Mouse (Mus musculus) lung, embryonic 15.5 days (tissue): ENCODE results near the gene Aurka. TPM values are rescaled to one million over a fixed set of nuclear protein-coding genes. Genes with fewer than 3 reads are reported as not detected.

ENCODE experiments used
- ATAC-seq: fragments of 200-750 bp; cut with Nextera tagmentation; 2 replicates; pipeline ENCODE4 v1.8.0; 2017; ENCODE audit warnings: moderate number of reproducible peaks, borderline replicate concordance; ENCODE audit not compliant: low FRiP score, low TSS enrichment; ENCODE audit errors: extremely low read depth
- H3K27ac ChIP-seq: fragments of 300-500 bp; sonication (generic); 2 replicates; pipeline ENCODE4 v1.5.1; 2015; ENCODE audit warnings: moderate library complexity, mild to moderate bottlenecking, inconsistent platforms
- H3K27me3 ChIP-seq: fragments of 300-500 bp; sonication (generic); 2 replicates; pipeline ENCODE4 v1.6.1; 2015; ENCODE audit warnings: inconsistent platforms
- H3K36me3 ChIP-seq: fragments of 300-500 bp; sonication (generic); 2 replicates; pipeline ENCODE4 v1.6.1; 2015; ENCODE audit warnings: inconsistent platforms
- H3K4me1 ChIP-seq: fragments of 300-500 bp; sonication (generic); 2 replicates; pipeline ENCODE4 v1.6.1; 2015; ENCODE audit warnings: inconsistent platforms
- H3K4me2 ChIP-seq: fragments of 300-500 bp; sonication (generic); 2 replicates; pipeline ENCODE4 v1.6.1; 2015; ENCODE audit warnings: inconsistent platforms, mild to moderate bottlenecking, moderate library complexity
- H3K4me3 ChIP-seq: fragments of 300-500 bp; sonication (generic); 2 replicates; pipeline ENCODE4 v1.5.1; 2015; ENCODE audit warnings: mild to moderate bottlenecking, inconsistent platforms
- H3K9ac ChIP-seq: fragments of 300-500 bp; sonication (generic); 2 replicates; pipeline ENCODE4 v1.6.1; 2015; ENCODE audit warnings: inconsistent platforms
- H3K9me3 ChIP-seq: fragments of 300-500 bp; sonication (generic); 2 replicates; pipeline ENCODE4 v1.6.1; 2016; ENCODE audit warnings: inconsistent platforms
- WGBS: fragments of 180-500 bp; shearing (Covaris S2); methylation state at CpG from one replicate; pipeline ENCODE4 v1.1.7; 2015; 5-methylcytosine and 5-hydroxymethylcytosine counted together
- polyA plus RNA-seq: library from polyadenylated mRNA; unstranded; fragments of >200 nt; fragmentation: Nextera tagmentation; extraction: Ambion mirVana; gene quantifications from 2 replicates; pipeline ENCODE4 v1.2.1, GENCODE M21; 2015

The Aurka gene
- polyA plus RNA-seq, 1 experiment from 2014 or later, result 138 TPM

- no peak for ATAC-seq
- Histone ChIP-seq H3K4me2 (no peak overlapping the region), H3K4me1 (peaks cover 12% of the 10 kb centered on the region), H3K36me3 (no peaks in the 10 kb centered on the region), H3K4me3 (no peak overlapping the region), H3K27me3 (no peaks in the 10 kb centered on the region), H3K27ac (no peak overlapping the region), H3K9ac (no peak overlapping the region), H3K9me3 (no peaks in the 10 kb centered on the region)
- 51% methylated on average over 7 of the region's 7 CpGs for WGBS
Measured at GRCm38 (mm10) chr2:172404239-172404638, 33.9 kb upstream of the Aurka start.

DNA sequence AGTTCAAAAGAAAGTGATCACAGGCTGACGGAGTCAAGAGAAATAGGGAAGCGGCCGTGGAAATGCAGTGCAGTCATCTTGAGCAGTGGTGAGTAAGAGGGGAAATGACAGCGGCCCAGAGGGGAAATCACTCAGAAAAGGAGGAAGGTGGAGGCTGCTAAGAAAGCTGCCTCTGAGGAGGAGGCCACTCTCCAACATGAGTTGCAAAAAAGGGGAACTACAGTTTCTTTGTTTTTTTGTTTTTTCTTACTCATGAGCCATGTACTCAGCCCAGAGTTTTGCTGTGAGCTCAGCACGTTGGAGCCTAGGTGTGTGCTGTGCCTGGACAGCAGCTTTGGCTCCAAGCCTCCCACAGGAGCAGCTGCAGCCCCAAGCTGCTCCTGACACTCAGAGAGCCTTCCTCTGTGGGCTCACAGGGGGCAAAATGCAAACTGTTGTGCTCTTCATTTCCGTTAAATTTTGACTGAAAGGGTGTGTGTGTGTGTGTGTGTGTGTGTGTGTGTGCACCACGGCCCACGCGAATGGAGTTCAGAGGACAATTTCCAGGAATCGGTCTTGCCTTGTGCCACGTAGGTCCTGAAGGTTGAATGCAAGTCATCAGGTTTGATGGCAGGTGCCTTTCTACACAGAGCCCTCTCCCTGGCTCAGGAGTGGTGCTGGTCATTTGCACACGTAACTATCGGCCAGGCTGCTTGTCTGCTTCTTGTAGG is 30.9 kb upstream of the Aurka start:
- 57% methylated on average over 13 of the region's 13 CpGs for WGBS
- Histone ChIP-seq H3K27ac (no peak overlapping the region), H3K4me1 (peaks cover 11% of the 10 kb centered on the region), H3K9me3 (no peaks in the 10 kb centered on the region), H3K4me2 (no peak overlapping the region), H3K27me3 (no peaks in the 10 kb centered on the region), H3K9ac (no peak overlapping the region), H3K4me3 (no peak overlapping the region), H3K36me3 (no peaks in the 10 kb centered on the region)
- ATAC-seq, result no peak

DNA sequence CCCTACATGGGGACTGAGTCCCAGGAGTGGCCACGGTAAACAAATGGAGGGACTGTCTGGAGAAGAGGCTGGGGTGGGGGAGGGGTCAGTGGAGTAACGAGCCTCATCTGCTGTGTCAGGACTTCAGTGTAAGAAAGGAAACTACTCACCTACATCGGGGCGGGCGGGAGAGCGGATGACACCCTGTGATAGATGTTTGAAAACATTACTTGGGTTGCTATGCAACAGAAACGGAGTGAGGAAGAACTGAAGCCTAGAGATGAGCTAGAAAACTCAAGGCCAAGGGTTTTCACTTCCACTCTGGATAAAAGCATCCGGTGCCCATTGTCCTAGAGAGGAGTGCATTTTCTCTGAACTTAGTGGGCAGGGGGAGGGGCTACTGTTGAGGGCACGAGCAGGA is 29.6 kb upstream of the Aurka start:
- 23% methylated on average over 9 of the region's 9 CpGs for WGBS
- no peak overlapping the region for H3K4me2 ChIP-seq
- no peak for ATAC-seq
- H3K9me3 ChIP-seq, result no peaks in the 10 kb centered on the region
- H3K36me3 ChIP-seq, result no peaks in the 10 kb centered on the region
- no peak overlapping the region for H3K27ac ChIP-seq
- H3K27me3 ChIP-seq, result no peaks in the 10 kb centered on the region
- H3K9ac ChIP-seq, result no peak overlapping the region
- H3K4me1 ChIP-seq, result peaks cover 7% of the 10 kb centered on the region; the same call in 1 of the 2 replicates
- H3K4me3 ChIP-seq, result no peak overlapping the region

DNA sequence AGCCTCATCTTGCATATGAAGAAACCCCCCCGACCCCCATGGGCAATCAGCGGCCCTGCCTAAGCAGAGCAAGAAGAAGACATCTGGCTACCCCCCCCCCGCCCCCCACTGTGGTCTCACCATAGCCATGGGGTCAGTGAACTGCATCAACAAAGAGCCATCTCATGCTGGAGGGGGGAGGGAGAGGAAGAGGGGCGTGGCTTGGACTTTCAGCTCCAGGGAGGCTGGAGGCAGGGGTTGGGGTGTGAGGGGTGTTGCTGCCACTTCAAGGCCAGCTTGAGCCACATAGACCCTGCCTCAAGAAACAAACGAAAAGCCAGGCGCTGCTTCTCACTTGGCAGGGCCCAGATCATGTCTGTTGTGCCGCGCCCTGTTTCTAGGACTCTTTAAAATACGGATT is 25.6 kb upstream of the Aurka start:
- Histone ChIP-seq H3K27me3 (no peaks in the 10 kb centered on the region), H3K4me3 (0 out of 2 replicates have a peak overlapping the region, but pooled peaks have one; percentile 21), H3K4me2 (peak overlapping the region; percentile 40), H3K36me3 (no peaks in the 10 kb centered on the region), H3K9ac (no peak overlapping the region), H3K27ac (peak overlapping the region; percentile 41; the same call in 1 of the 2 replicates), H3K4me1 (peaks cover 18% of the 10 kb centered on the region; the same call in 1 of the 2 replicates), H3K9me3 (no peaks in the 10 kb centered on the region)
- WGBS, result 34% methylated on average over 9 of the region's 9 CpGs
- peak; percentile 39; the same call in 1 of the 2 replicates for ATAC-seq

- ATAC-seq, result no peak
- peak overlapping the region; percentile 41; the same call in 1 of the 2 replicates for H3K27ac ChIP-seq
Measured at GRCm38 (mm10) chr2:172394671-172395070, 24.3 kb upstream of the Aurka start.

GRCm38 (mm10) chr2:172394052-172394392 is 23.7 kb upstream of the Aurka start:
- Histone ChIP-seq H3K9me3 (no peaks in the 10 kb centered on the region), H3K27me3 (no peaks in the 10 kb centered on the region), H3K4me2 (peak overlapping the region; percentile 40), H3K27ac (peak overlapping the region; percentile 19; the same call in 1 of the 2 replicates), H3K4me3 (peak overlapping the region; percentile 21), H3K9ac (no peak overlapping the region), H3K4me1 (peaks cover 14% of the 10 kb centered on the region; the same call in 1 of the 2 replicates), H3K36me3 (no peaks in the 10 kb centered on the region)
- 60% methylated on average over 2 of the region's 2 CpGs for WGBS
- ATAC-seq, result no peak

More at GRCm38 (mm10) chr2:172394671-172395070, 24.3 kb upstream of the Aurka start:
- Histone ChIP-seq H3K9me3 (no peaks in the 10 kb centered on the region), H3K9ac (no peak overlapping the region), H3K27me3 (no peaks in the 10 kb centered on the region), H3K4me1 (peaks cover 14% of the 10 kb centered on the region; the same call in 1 of the 2 replicates), H3K36me3 (no peaks in the 10 kb centered on the region), H3K4me3 (peak overlapping the region; percentile 21), H3K4me2 (peak overlapping the region; percentile 40)
- WGBS, result 76% methylated on average over 4 of the region's 4 CpGs

DNA sequence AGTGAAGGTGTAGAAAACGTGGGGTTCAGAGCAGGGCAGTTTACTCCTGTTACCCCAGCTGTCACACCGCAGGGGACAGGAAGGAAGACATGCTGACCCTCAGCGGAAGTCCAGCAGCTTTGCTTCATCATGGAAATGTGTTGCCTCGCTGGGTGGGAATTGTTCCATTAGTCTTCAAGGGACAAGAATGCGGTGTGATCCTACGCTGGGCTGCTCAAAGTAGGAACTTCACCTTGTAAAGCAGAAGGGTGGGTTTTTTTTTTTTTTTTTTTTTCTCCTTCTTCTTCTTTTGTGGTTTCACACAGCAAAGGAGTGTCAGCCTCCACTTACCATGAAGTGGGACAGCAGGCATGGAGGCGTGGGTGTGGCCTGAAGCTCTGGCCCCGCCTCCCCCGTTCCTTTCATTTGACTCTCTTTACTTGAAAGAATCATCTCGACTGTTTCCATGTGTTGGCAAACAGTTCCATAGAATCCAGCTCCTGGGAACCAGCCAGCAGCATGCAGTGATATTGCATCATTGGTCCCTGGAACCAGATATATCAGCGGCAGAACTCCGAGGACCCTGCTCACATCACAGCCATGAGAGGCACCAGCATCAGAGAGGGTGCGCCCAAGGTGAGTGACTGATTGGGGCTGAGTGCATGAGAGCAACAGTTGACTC is 23.2 kb upstream of the Aurka start, which contains the start of gene Cass4:
Cass4 (plus strand) TSS at position 404 of the 661 bp plus-strand sequence.
- Histone ChIP-seq H3K4me2 (peak within 1 kb of the TSS; percentile 40), H3K9ac (no peak within 1 kb of the TSS), H3K36me3 (no peaks in the 10 kb centered on the region), H3K4me3 (peak within 1 kb of the TSS; percentile 21), H3K9me3 (no peaks in the 10 kb centered on the region), H3K27ac (peak within 1 kb of the TSS; percentile 19; the same call in 1 of the 2 replicates), H3K27me3 (no peaks in the 10 kb centered on the region), H3K4me1 (peaks cover 14% of the 10 kb centered on the region; the same call in 1 of the 2 replicates)
- ATAC-seq, result peak; percentile 64; the same call in 1 of the 2 replicates
- 16% methylated on average over 13 of the region's 13 CpGs for WGBS

DNA sequence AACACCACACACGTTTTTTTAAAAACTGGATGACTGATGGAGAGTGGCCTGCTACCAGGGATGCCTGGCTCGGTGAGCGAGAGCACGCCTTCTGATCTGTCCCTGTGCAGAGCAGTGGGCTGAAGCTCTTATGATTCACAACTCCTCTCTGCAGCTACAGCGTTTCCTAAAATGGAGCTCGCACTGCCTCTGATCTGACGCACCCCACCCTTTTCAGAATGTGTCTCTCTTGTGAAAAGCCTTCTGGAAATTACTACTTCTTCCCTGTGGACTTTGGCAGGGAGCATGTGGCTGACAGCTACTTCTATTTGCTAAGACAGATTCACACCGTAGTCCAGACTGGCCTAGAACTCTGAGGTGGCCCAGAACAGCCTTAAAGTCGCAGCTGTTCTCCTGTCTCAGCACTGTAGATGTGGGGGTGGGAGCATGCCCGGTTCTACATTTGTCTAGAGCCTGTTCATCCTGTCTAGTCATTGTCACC is 21.7 kb upstream of the Aurka start:
- H3K4me3 ChIP-seq, result no peak overlapping the region
- no peaks in the 10 kb centered on the region for H3K27me3 ChIP-seq
- WGBS, result 54% methylated on average over 10 of the region's 10 CpGs
- H3K9ac ChIP-seq, result no peak overlapping the region
- H3K4me1 ChIP-seq, result peaks cover 14% of the 10 kb centered on the region; the same call in 1 of the 2 replicates
- H3K27ac ChIP-seq, result no peak overlapping the region
- no peaks in the 10 kb centered on the region for H3K36me3 ChIP-seq
- no peak for ATAC-seq
- no peak overlapping the region for H3K4me2 ChIP-seq
- H3K9me3 ChIP-seq, result no peaks in the 10 kb centered on the region

DNA sequence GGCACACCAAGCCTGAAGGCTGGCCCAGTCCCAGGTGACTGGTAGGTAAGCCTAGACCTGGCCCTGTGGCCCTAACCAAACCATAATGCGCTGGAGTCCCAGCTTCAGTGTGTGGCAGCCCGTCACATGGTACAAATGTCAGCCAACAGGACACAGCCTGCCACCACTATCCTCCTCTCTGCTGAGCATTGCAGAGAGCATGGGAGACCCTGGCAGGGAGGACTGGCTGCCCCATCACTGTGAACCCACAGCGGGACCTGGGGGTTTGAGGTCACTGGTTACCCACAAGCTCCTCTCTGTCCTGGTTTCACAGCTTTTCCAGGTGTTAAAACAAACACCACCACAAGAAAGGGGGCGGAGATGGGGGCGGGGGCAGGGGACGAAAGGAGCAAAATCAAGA is 20.0 kb upstream of the Aurka start:
- Histone ChIP-seq H3K36me3 (no peaks in the 10 kb centered on the region), H3K4me1 (peaks cover 11% of the 10 kb centered on the region; the same call in 1 of the 2 replicates), H3K4me2 (no peak overlapping the region), H3K9ac (no peak overlapping the region), H3K4me3 (no peak overlapping the region), H3K9me3 (no peaks in the 10 kb centered on the region), H3K27me3 (no peaks in the 10 kb centered on the region), H3K27ac (no peak overlapping the region)
- no peak for ATAC-seq
- WGBS, result 14% methylated on average over 6 of the region's 6 CpGs

GRCm38 (mm10) chr2:172384715-172385114 is 14.4 kb upstream of the Aurka start:
- H3K4me3 ChIP-seq, result no peak overlapping the region
- no peaks in the 10 kb centered on the region for H3K9me3 ChIP-seq
- no peak overlapping the region for H3K9ac ChIP-seq
- H3K36me3 ChIP-seq, result peaks cover 35% of the 10 kb centered on the region
- H3K27ac ChIP-seq, result no peak overlapping the region
- H3K4me1 ChIP-seq, result no peaks in the 10 kb centered on the region
- WGBS, result 94% methylated on average over 3 of the region's 3 CpGs
- ATAC-seq, result no peak
- no peaks in the 10 kb centered on the region for H3K27me3 ChIP-seq
- no peak overlapping the region for H3K4me2 ChIP-seq

- peaks cover 63% of the 10 kb centered on the region for H3K36me3 ChIP-seq
- no peak overlapping the region for H3K9ac ChIP-seq
- H3K27ac ChIP-seq, result no peak overlapping the region
- H3K4me2 ChIP-seq, result no peak overlapping the region
- no peak for ATAC-seq
- no peak overlapping the region for H3K4me3 ChIP-seq
- H3K9me3 ChIP-seq, result no peaks in the 10 kb centered on the region
- 78% methylated on average over 12 of the region's 12 CpGs for WGBS
- no peaks in the 10 kb centered on the region for H3K27me3 ChIP-seq
- H3K4me1 ChIP-seq, result no peaks in the 10 kb centered on the region
Measured at GRCm38 (mm10) chr2:172381898-172382297, 11.6 kb upstream of the Aurka start.

DNA sequence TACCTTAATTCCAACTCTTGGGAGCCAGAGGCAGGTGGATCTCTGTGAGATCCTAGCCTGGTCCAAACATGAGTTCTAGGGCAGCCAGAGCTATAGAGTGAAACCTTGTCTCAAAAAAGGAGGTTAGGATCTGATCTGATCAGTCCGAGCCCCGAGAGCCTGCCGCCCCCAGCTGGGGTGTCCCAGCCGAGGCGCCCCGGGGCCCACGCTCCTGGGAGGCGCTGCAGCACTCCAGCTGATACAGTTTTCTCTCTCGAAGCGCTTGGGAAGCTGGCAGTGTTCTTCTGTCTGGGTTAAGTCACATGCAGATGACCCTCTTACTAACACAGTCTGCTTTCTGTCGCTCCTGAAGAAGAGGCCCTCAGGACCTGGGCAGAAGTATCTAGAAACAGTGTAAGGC is 11.0 kb upstream of the Aurka start:
- H3K9ac ChIP-seq, result no peak overlapping the region
- no peak overlapping the region for H3K27ac ChIP-seq
- H3K4me1 ChIP-seq, result no peaks in the 10 kb centered on the region
- no peak overlapping the region for H3K4me3 ChIP-seq
- H3K4me2 ChIP-seq, result no peak overlapping the region
- H3K36me3 ChIP-seq, result peaks cover 68% of the 10 kb centered on the region
- no peak for ATAC-seq
- no peaks in the 10 kb centered on the region for H3K9me3 ChIP-seq
- H3K27me3 ChIP-seq, result no peaks in the 10 kb centered on the region
- WGBS, result 93% methylated on average over 11 of the region's 11 CpGs
